Mouse (Mus musculus) heart, embryonic 15.5 days (tissue): ENCODE data around the gene Rnase13. TPM values are rescaled to one million over a fixed set of nuclear protein-coding genes. Genes with fewer than 3 reads are reported as not detected.

ENCODE experiments used
- ATAC-seq: fragments of 200-750 bp; cut with Nextera tagmentation; replicated peaks from 2 replicates; pipeline ENCODE4 v1.8.0; 2017; ENCODE audit warnings: low read depth, moderate TSS enrichment; ENCODE audit not compliant: insufficient number of reproducible peaks, insufficient read depth, low FRiP score
- H3K27ac ChIP-seq: fragments of 300-500 bp; sonication (generic); 2 replicates; pipeline ENCODE4 v1.5.1; 2015; ENCODE audit warnings: mild to moderate bottlenecking, inconsistent platforms
- H3K27me3 ChIP-seq: fragments of 300-500 bp; sonication (generic); 2 replicates; pipeline ENCODE4 v1.6.1; 2015; ENCODE audit warnings: inconsistent platforms
- H3K36me3 ChIP-seq: fragments of 300-500 bp; sonication (generic); 2 replicates; pipeline ENCODE4 v1.6.1; 2015; ENCODE audit warnings: mild to moderate bottlenecking, inconsistent platforms
- H3K4me1 ChIP-seq: fragments of 300-500 bp; sonication (generic); replicated peaks from 2 replicates; pipeline ENCODE4 v1.6.1; 2015; ENCODE audit warnings: inconsistent platforms
- H3K4me2 ChIP-seq: fragments of 300-500 bp; sonication (generic); 2 replicates; pipeline ENCODE4 v1.6.1; 2015; ENCODE audit warnings: inconsistent platforms, mild to moderate bottlenecking, moderate library complexity
- H3K4me3 ChIP-seq: fragments of 300-500 bp; sonication (generic); 2 replicates; pipeline ENCODE4 v1.5.1; 2015; ENCODE audit warnings: mild to moderate bottlenecking, inconsistent platforms
- H3K9ac ChIP-seq: fragments of 300-500 bp; sonication (generic); 2 replicates; pipeline ENCODE4 v1.6.1; 2015; ENCODE audit warnings: mild to moderate bottlenecking, inconsistent platforms
- H3K9me3 ChIP-seq: fragments of 300-500 bp; sonication (generic); replicated peaks from 2 replicates; pipeline ENCODE4 v1.6.1; 2016; ENCODE audit warnings: inconsistent platforms
- WGBS: fragments of 180-500 bp; shearing (Covaris S2); methylation state at CpG from one replicate; pipeline ENCODE4 v1.1.7; 2015; ENCODE audit warnings: mixed read lengths; 5-methylcytosine and 5-hydroxymethylcytosine counted together
- polyA plus RNA-seq: library from polyadenylated mRNA; unstranded; fragments of >200 nt; fragmentation: Nextera tagmentation; extraction: Ambion mirVana; gene quantifications from 2 replicates; pipeline ENCODE4 v1.2.1, GENCODE M21; 2015

Rnase13 gene
- polyA plus RNA-seq, 1 experiment from 2014 or later = not detected

GRCm38 (mm10) chr14:51895071-51895470 lies 27.5 kb downstream of the Rnase13 start:
- ATAC-seq = no peak
- 80% methylated on average over 14 of the region's 14 CpGs for WGBS
- no peak overlapping the region for H3K27ac ChIP-seq
- H3K4me2 ChIP-seq = no peak overlapping the region
- peaks cover 12% of the 10 kb centered on the region for H3K4me1 ChIP-seq
- H3K4me3 ChIP-seq = no peak overlapping the region
- H3K27me3 ChIP-seq = no peaks in the 10 kb centered on the region
- H3K9ac ChIP-seq = no peak overlapping the region
- peaks cover 18% of the 10 kb centered on the region for H3K36me3 ChIP-seq
- H3K9me3 ChIP-seq = no peaks in the 10 kb centered on the region

GRCm38 (mm10) chr14:51893809-51894208 lies 28.8 kb downstream of the Rnase13 start:
- Histone ChIP-seq H3K4me3 (no peak overlapping the region), H3K9me3 (no peaks in the 10 kb centered on the region), H3K9ac (no peak overlapping the region), H3K27me3 (no peaks in the 10 kb centered on the region), H3K4me1 (peaks cover 12% of the 10 kb centered on the region), H3K36me3 (peaks cover 31% of the 10 kb centered on the region), H3K27ac (no peak overlapping the region), H3K4me2 (no peak overlapping the region)
- no peak for ATAC-seq
- 42% methylated on average over 3 of the region's 3 CpGs for WGBS

GRCm38 (mm10) chr14:51893094-51893794 lies 29.3 kb downstream of the Rnase13 start:
- Histone ChIP-seq H3K9me3 (no peaks in the 10 kb centered on the region), H3K9ac (no peak overlapping the region), H3K27ac (no peak overlapping the region), H3K27me3 (no peaks in the 10 kb centered on the region), H3K36me3 (peaks cover 36% of the 10 kb centered on the region), H3K4me3 (no peak overlapping the region), H3K4me2 (no peak overlapping the region), H3K4me1 (peaks cover 12% of the 10 kb centered on the region)
- peak; percentile 57; the same call in 1 of the 2 replicates for ATAC-seq
- WGBS = 30% methylated on average over 10 of the region's 10 CpGs

- Histone ChIP-seq H3K27me3 (no peaks in the 10 kb centered on the region), H3K9me3 (no peaks in the 10 kb centered on the region), H3K4me2 (no peak within 1 kb of the TSS), H3K9ac (no peak within 1 kb of the TSS), H3K27ac (no peak within 1 kb of the TSS), H3K4me3 (no peak within 1 kb of the TSS), H3K36me3 (peaks cover 44% of the 10 kb centered on the region), H3K4me1 (peaks cover 12% of the 10 kb centered on the region)
- 90% methylated on average over 9 of the region's 9 CpGs for WGBS
- no peak for ATAC-seq
Observed at GRCm38 (mm10) chr14:51892191-51892939, 30.2 kb downstream of the Rnase13 start, which contains the start of gene Slc39a2. Gene Slc39a2 (plus strand): TSS chr14:51892889.

GRCm38 (mm10) chr14:51889833-51890232 lies 32.7 kb downstream of the Rnase13 start:
- ATAC-seq = no peak
- peaks cover 26% of the 10 kb centered on the region for H3K4me1 ChIP-seq
- no peak overlapping the region for H3K27ac ChIP-seq
- H3K4me3 ChIP-seq = no peak overlapping the region
- peaks cover 54% of the 10 kb centered on the region for H3K36me3 ChIP-seq
- no peak overlapping the region for H3K4me2 ChIP-seq
- H3K9ac ChIP-seq = no peak overlapping the region
- no peaks in the 10 kb centered on the region for H3K9me3 ChIP-seq
- H3K27me3 ChIP-seq = no peaks in the 10 kb centered on the region
- 82% methylated on average over 6 of the region's 6 CpGs for WGBS

GRCm38 (mm10) chr14:51886051-51886450 lies 36.5 kb downstream of the Rnase13 start:
- Histone ChIP-seq H3K4me3 (peak overlapping the region; percentile 89; the same call in 1 of the 2 replicates), H3K9ac (no peak overlapping the region), H3K9me3 (no peaks in the 10 kb centered on the region), H3K4me2 (peak overlapping the region; percentile 90), H3K4me1 (peaks cover 17% of the 10 kb centered on the region), H3K27ac (no peak overlapping the region), H3K27me3 (no peaks in the 10 kb centered on the region), H3K36me3 (peaks cover 45% of the 10 kb centered on the region)
- 67% methylated on average over 6 of the region's 6 CpGs for WGBS
- ATAC-seq = no peak

- no peaks in the 10 kb centered on the region for H3K9me3 ChIP-seq
- H3K36me3 ChIP-seq = peaks cover 32% of the 10 kb centered on the region
- WGBS = under 1% methylated on average over 43 of the region's 43 CpGs
- peak within 1 kb of the TSS; percentile 89 for H3K4me3 ChIP-seq
- peak within 1 kb of the TSS; percentile 81 for H3K27ac ChIP-seq
- H3K4me1 ChIP-seq = peaks cover 17% of the 10 kb centered on the region
- peak within 1 kb of the TSS; percentile 75 for H3K9ac ChIP-seq
- peak; percentile 96 for ATAC-seq
- H3K4me2 ChIP-seq = peak within 1 kb of the TSS; percentile 90
- H3K27me3 ChIP-seq = no peaks in the 10 kb centered on the region
Observed at GRCm38 (mm10) chr14:51884598-51885331, 37.8 kb downstream of the Rnase13 start, which contains the start of gene Mettl17. Gene Mettl17 (plus strand): TSS chr14:51884842.

- Histone ChIP-seq H3K27ac (peak overlapping the region; percentile 81), H3K4me3 (peak overlapping the region; percentile 89), H3K36me3 (peaks cover 26% of the 10 kb centered on the region), H3K4me1 (peaks cover 17% of the 10 kb centered on the region), H3K9me3 (no peaks in the 10 kb centered on the region), H3K4me2 (peak overlapping the region; percentile 90), H3K9ac (peak overlapping the region; percentile 40), H3K27me3 (no peaks in the 10 kb centered on the region)
- peak; percentile 12; the same call in 1 of the 2 replicates for ATAC-seq
- WGBS = 2% methylated on average over 14 of the region's 14 CpGs
Observed at GRCm38 (mm10) chr14:51884031-51884544, 38.5 kb downstream of the Rnase13 start.

GRCm38 (mm10) chr14:51883527-51884030 lies 39.0 kb downstream of the Rnase13 start:
- H3K27ac ChIP-seq = peak overlapping the region; percentile 81
- peaks cover 17% of the 10 kb centered on the region for H3K4me1 ChIP-seq
- 0 out of 2 replicates have a peak, but pooled peaks have one; percentile 9 for ATAC-seq
- no peaks in the 10 kb centered on the region for H3K27me3 ChIP-seq
- H3K36me3 ChIP-seq = peaks cover 21% of the 10 kb centered on the region
- WGBS = under 1% methylated on average over 4 of the region's 4 CpGs
- peak overlapping the region; percentile 40; the same call in 1 of the 2 replicates for H3K9ac ChIP-seq
- peak overlapping the region; percentile 90 for H3K4me2 ChIP-seq
- no peaks in the 10 kb centered on the region for H3K9me3 ChIP-seq
- H3K4me3 ChIP-seq = peak overlapping the region; percentile 89

GRCm38 (mm10) chr14:51877517-51877916 lies 45.1 kb downstream of the Rnase13 start:
- Histone ChIP-seq H3K36me3 (no peaks in the 10 kb centered on the region), H3K27me3 (no peaks in the 10 kb centered on the region), H3K4me1 (no peaks in the 10 kb centered on the region), H3K4me2 (no peak overlapping the region), H3K27ac (no peak overlapping the region), H3K4me3 (no peak overlapping the region), H3K9ac (no peak overlapping the region), H3K9me3 (no peaks in the 10 kb centered on the region)
- WGBS = 66% methylated on average over 3 of the region's 3 CpGs
- ATAC-seq = no peak
